Mouse (Mus musculus): Measurements from ENCODE around the gene Ecm1. TPM values are rescaled to one million over a fixed set of nuclear protein-coding genes. Genes with fewer than 3 reads are reported as not detected.

Ecm1 gene
- polyA plus RNA-seq, 1 experiment from 2014 or later: 185 TPM

- Histone ChIP-seq H3K4me3 (ENCODE audit: inconsistent target) (no peak overlapping the region), H3K36me3 (ENCODE audit: inconsistent target) (no peaks in the 10 kb centered on the region), H3K79me2 (ENCODE audit: inconsistent target) (no peaks in the 10 kb centered on the region), H3K27ac (no peak overlapping the region)
- 100% methylated on average over 1 of the region's 2 CpGs for WGBS (ENCODE audit: missing documents)
Observed at GRCm38 (mm10) chr3:95689940-95690339, 49.4 kb downstream of the Ecm1 start.

- Histone ChIP-seq H3K4me3 (ENCODE audit: inconsistent target) (no peak overlapping the region), H3K27ac (no peak overlapping the region), H3K36me3 (ENCODE audit: inconsistent target) (no peaks in the 10 kb centered on the region), H3K79me2 (ENCODE audit: inconsistent target) (no peaks in the 10 kb centered on the region)
- 81% methylated on average over 11 of the region's 11 CpGs for WGBS (ENCODE audit: missing documents)
Observed at GRCm38 (mm10) chr3:95689171-95689915, 50.0 kb downstream of the Ecm1 start.

- H3K36me3 ChIP-seq (ENCODE audit: inconsistent target): no peaks in the 10 kb centered on the region
- H3K27ac ChIP-seq: no peak within 1 kb of the TSS
- WGBS (ENCODE audit: missing documents): 18% methylated on average over 30 of the region's 50 CpGs
- peak within 1 kb of the TSS; percentile 23; the same call in 1 of the 2 replicates for H3K4me3 ChIP-seq (ENCODE audit: inconsistent target)
- H3K79me2 ChIP-seq (ENCODE audit: inconsistent target): no peaks in the 10 kb centered on the region
Observed at GRCm38 (mm10) chr3:95687524-95688421, 51.6 kb downstream of the Ecm1 start, which contains the start of gene Adamtsl4. Adamtsl4 (minus strand) TSS chr3:95687917.

GRCm38 (mm10) chr3:95687168-95687523, 52.2 kb downstream of the Ecm1 start:
- H3K36me3 ChIP-seq (ENCODE audit: inconsistent target): no peaks in the 10 kb centered on the region
- no peaks in the 10 kb centered on the region for H3K79me2 ChIP-seq (ENCODE audit: inconsistent target)
- H3K27ac ChIP-seq: no peak overlapping the region
- peak overlapping the region; percentile 23; the same call in 1 of the 2 replicates for H3K4me3 ChIP-seq (ENCODE audit: inconsistent target)
- WGBS (ENCODE audit: missing documents): 52% methylated on average over 3 of the region's 4 CpGs

- H3K36me3 ChIP-seq (ENCODE audit: inconsistent target): no peaks in the 10 kb centered on the region
- 89% methylated on average over 9 of the region's 10 CpGs for WGBS (ENCODE audit: missing documents)
- H3K79me2 ChIP-seq (ENCODE audit: inconsistent target): no peaks in the 10 kb centered on the region
- no peak overlapping the region for H3K27ac ChIP-seq
- no peak overlapping the region for H3K4me3 ChIP-seq (ENCODE audit: inconsistent target)
Observed at GRCm38 (mm10) chr3:95686492-95687167, 52.7 kb downstream of the Ecm1 start.

GRCm38 (mm10) chr3:95685701-95686100, 53.7 kb downstream of the Ecm1 start:
- Histone ChIP-seq H3K4me3 (ENCODE audit: inconsistent target) (no peak overlapping the region), H3K27ac (no peak overlapping the region), H3K79me2 (ENCODE audit: inconsistent target) (no peaks in the 10 kb centered on the region; the same call in 1 of the 2 replicates), H3K36me3 (ENCODE audit: inconsistent target) (no peaks in the 10 kb centered on the region)
- 87% methylated on average over 2 of the region's 2 CpGs for WGBS (ENCODE audit: missing documents)

GRCm38 (mm10) chr3:95685301-95685700, 54.1 kb downstream of the Ecm1 start:
- no peaks in the 10 kb centered on the region for H3K36me3 ChIP-seq (ENCODE audit: inconsistent target)
- 93% methylated on average over 4 of the region's 4 CpGs for WGBS (ENCODE audit: missing documents)

GRCm38 (mm10) chr3:95684846-95685245, 54.5 kb downstream of the Ecm1 start:
- H3K27ac ChIP-seq: no peak overlapping the region
- H3K4me3 ChIP-seq (ENCODE audit: inconsistent target): no peak overlapping the region
- H3K79me2 ChIP-seq (ENCODE audit: inconsistent target): peaks cover 6% of the 10 kb centered on the region; the same call in 1 of the 2 replicates
- no peaks in the 10 kb centered on the region for H3K36me3 ChIP-seq (ENCODE audit: inconsistent target)
- WGBS (ENCODE audit: missing documents): 39% methylated on average over 4 of the region's 8 CpGs

More at GRCm38 (mm10) chr3:95685301-95685700, 54.1 kb downstream of the Ecm1 start:
- Histone ChIP-seq H3K79me2 (ENCODE audit: inconsistent target) (peaks cover 2% of the 10 kb centered on the region; the same call in 1 of the 2 replicates), H3K27ac (no peak overlapping the region), H3K4me3 (ENCODE audit: inconsistent target) (no peak overlapping the region)

Other genes with a start within 250 kb of the Ecm1 start
- 4.6 to 5.0 TPM (median 4.8 TPM) in 3 replicates for gene Ctsk, start 240.3 kb downstream of the Ecm1 start, polyA plus RNA-seq (2018)
- 4,472 to 5,209 TPM (median 4,886 TPM) in 3 replicates for gene Ctss, start 212.8 kb downstream of the Ecm1 start, polyA plus RNA-seq (2018)
- gene Hormad1, start 179.9 kb downstream of the Ecm1 start, polyA plus RNA-seq (2018): 0.09 TPM in 1 of 3 replicates, not detected in the others
- 26.9 to 64.7 TPM (median 54.7 TPM) in 3 replicates for gene Golph3l, start 150.6 kb downstream of the Ecm1 start, polyA plus RNA-seq (2018)
- 79.1 to 122 TPM (median 121 TPM) in 3 replicates for gene Ensa, start 114.6 kb downstream of the Ecm1 start, polyA plus RNA-seq (2018)
- 251 to 507 TPM (median 488 TPM) in 3 replicates for gene Mcl1, start 80.8 kb downstream of the Ecm1 start, polyA plus RNA-seq (2018)
- gene Adamtsl4, start 51.7 kb downstream of the Ecm1 start, polyA plus RNA-seq (2018): 0.38 to 3.1 TPM (median 1.9 TPM) in 3 replicates
- 16.5 to 26.6 TPM (median 17.3 TPM) in 3 replicates for gene Tars2, start 20.6 kb upstream of the Ecm1 start, polyA plus RNA-seq (2018)
- gene Rprd2, start 79.3 kb upstream of the Ecm1 start, polyA plus RNA-seq (2018): 15.5 to 19.9 TPM (median 19.3 TPM) in 3 replicates
- 17.0 to 29.6 TPM (median 22.6 TPM) in 3 replicates for gene Prpf3, start 116.3 kb upstream of the Ecm1 start, polyA plus RNA-seq (2018)
- 241 to 288 TPM (median 280 TPM) in 3 replicates for gene Mrps21, start 131.9 kb upstream of the Ecm1 start, polyA plus RNA-seq (2018)
- gene Ciart, start 142.7 kb upstream of the Ecm1 start, polyA plus RNA-seq (2018): 0.90 to 1.9 TPM (median 1.7 TPM) in 3 replicates
- 76.4 to 139 TPM (median 117 TPM) in 3 replicates for gene BC028528, start 152.4 kb upstream of the Ecm1 start, polyA plus RNA-seq (2018)
- gene Aph1a, start 154.4 kb upstream of the Ecm1 start, polyA plus RNA-seq (2018): 49.5 to 102 TPM (median 98.0 TPM) in 3 replicates
- not detected in 3 replicates for gene Car14, start 165.1 kb upstream of the Ecm1 start, polyA plus RNA-seq (2018)
- 40.1 to 196 TPM (median 80.7 TPM) in 3 replicates for gene Anp32e, start 189.7 kb upstream of the Ecm1 start, polyA plus RNA-seq (2018)